Mouse (Mus musculus) embryonic stem cell, embryonic (primary cell): ENCODE results near the gene Neu1.

Experiments
- CTCF ChIA-PET, 4 experiments: fragments of 300-600 bp in 2 of 4; fragments of 350-600 bp in 2 of 4; sonication (Branson Sonifier 250); formaldehyde crosslinking; loops; one replicate each; lab custom pipeline; 2022; ENCODE audit warnings: inconsistent platforms in 2 of 4; lab: Charles Lee
- POLR2A ChIA-PET, 4 experiments: fragments of 300-600 bp in 2 of 4; fragments of 350-600 bp in 2 of 4; sonication (Branson Sonifier 250); formaldehyde crosslinking; loops; one replicate each; lab custom pipeline; 2022; ENCODE audit warnings: antibody characterized with exemption in 4 of 4, inconsistent platforms in 1 of 4; lab: Charles Lee

The Neu1 gene

DNA sequence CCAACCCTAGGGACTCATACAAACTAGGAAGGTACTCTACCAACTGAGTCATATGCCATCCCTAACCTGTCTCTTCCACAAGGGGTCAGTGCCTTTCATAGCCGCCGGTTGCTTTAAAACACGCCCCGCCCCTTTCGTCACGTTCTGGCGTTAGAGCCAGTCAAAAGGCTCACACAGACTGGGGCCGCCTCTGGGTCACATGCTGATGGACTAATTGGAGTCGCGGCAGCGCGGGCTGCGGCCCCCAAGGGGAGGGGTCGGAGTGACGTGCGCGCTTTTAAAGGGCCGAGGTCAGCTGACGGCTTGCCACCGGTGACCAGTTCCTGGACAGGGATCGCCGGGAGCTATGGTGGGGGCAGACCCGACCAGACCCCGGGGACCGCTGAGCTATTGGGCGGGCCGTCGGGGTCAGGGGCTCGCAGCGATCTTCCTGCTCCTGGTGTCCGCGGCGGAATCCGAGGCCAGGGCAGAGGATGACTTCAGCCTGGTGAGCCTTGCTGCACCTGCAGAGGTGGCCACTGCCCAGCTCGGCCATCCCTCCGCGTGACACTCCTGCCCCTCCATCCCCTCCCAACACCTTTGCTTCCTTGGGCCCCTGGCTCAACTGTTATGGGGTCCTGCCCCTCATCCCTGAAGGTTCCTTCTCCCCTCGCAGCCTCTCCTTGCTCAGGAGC is at the start of gene Neu1:
Gene Neu1 (plus strand): TSS at position 193 of the 674 bp plus-strand sequence.
- ChIA-PET CTCF (interaction anchor here (0.6 to 3.1 kb wide), 27 partner anchors 8 to 749 kb away, joined by 3 to 11 read pairs (median 4); partner anchors contain the start of genes C2 (in 1 of the 4), Ehmt2 (in 1 of the 4) and Zbtb12 (in 1 of the 4)), POLR2A (interaction anchor here (0.6 to 6.6 kb wide), 59 partner anchors 9 to 876 kb away, joined by 3 to 158 read pairs (median 4); partner anchors contain the start of genes H2-DMa (in 2 of the 4), Vars (in 2 of the 4), C2 (in 1 of the 4) and Cfb (in 1 of the 4))

DNA sequence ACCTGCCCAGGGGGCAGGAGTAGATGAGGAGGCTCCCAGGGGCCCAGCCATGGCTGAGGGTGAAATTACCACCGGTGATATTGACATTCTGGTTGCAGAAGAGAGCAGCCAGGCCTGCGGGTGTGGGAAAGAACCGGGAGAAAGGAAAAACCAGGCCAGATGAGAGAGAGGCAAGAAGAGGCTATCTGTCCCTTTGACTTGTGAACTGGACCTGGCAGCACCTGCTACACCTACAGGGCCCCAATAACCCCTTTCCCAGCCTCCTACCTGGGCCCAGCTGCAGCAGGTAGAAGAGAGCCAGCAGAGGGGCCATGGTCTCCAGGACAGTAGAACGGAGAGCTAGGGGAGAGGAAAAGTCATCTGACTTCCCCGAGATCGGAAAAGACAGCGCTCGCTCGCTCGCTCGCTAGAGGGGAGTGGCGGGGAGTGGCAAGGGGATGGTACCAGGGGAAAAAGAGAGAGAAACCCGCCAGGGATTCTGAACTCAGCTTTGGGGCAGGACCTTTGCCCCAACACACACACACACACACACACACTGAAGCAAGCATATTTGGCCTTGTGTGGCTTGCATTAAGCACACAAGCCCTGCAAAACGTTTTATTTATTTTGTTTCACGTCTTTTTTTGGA is 49.3 kb upstream of the Neu1 start, which contains the start of gene Gm20547:
Gene Gm20547 (minus strand): TSS at position 360 of the 628 bp plus-strand sequence.
- ChIA-PET CTCF (interaction anchor here in 3 of 4 experiments (0.5 to 1.0 kb wide), 10 partner anchors 9 to 483 kb away, joined by 3 to 6 read pairs (median 4); partner anchors contain the start of gene BC051142 (in 1 of the 3)), POLR2A (interaction anchor here in 3 of 4 experiments (0.6 to 3.0 kb wide), 20 partner anchors 8 to 762 kb away, joined by 3 to 12 read pairs (median 3); partner anchors contain the start of genes C2 (in 1 of the 3), Csnk2b (in 1 of the 3) and Ehmt2 (in 1 of the 3))

DNA sequence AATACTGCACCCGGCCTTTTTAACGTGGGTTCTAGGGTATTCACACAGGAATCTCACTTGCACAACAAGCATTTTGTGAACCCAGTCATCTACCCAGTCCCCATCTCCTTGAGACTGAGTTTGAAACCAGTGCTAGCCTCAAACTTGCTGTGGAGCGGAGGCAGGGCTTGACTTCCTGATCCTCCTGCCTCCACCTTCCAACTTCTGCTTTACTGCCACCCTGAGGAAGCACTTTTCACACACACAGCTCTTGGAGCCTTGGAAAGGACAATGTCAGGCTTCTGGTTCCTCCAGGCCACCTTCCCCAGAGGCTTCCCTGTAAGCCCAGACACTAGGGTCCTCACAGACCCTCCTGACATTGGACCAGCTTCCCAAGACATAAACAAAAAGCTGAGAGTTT is 47.7 kb upstream of the Neu1 start:
- ChIA-PET CTCF (interaction anchor here in 3 of 4 experiments (0.5 to 2.2 kb wide), 7 partner anchors 8 to 890 kb away, joined by 3 to 11 read pairs (median 4); no protein-coding TSS in a partner anchor), POLR2A (interaction anchor here in 3 of 4 experiments (0.6 to 3.0 kb wide), 15 partner anchors 10 to 358 kb away, joined by 3 to 12 read pairs (median 3); partner anchors contain the start of genes Ddx39b (in 1 of the 3) and Neu1 (in 1 of the 3))

DNA sequence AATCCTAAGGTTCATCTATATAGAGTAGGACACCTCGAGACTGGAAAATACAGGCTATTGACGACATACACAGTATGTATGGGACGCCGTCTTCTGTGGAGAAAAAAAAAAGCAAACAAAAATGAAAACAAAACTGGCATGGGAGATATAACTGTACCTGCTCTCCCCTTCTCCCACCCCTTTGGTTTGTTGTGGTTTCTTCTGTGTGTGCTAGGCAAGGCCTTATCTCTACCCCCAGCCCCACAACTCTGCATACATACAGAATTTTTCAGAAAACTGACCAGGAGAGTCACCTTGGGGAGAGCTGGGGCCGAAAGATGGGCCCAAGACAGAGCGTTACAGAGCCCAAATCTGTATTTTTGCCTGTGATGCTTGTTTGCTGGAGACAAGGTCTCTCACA is 46.3 kb upstream of the Neu1 start:
- ChIA-PET CTCF (interaction anchor here in 1 of 4 experiments (0.8 to 2.2 kb wide), 3 partner anchors 9 to 29 kb away, joined by 3 to 10 read pairs (median 8); no protein-coding TSS in a partner anchor), POLR2A (interaction anchor here in 3 of 4 experiments (0.7 to 2.0 kb wide), 12 partner anchors 9 to 768 kb away, joined by 3 to 10 read pairs (median 4); partner anchors contain the start of genes Cfb (in 1 of the 3), Nelfe (in 1 of the 3) and Skiv2l (in 1 of the 3))

DNA sequence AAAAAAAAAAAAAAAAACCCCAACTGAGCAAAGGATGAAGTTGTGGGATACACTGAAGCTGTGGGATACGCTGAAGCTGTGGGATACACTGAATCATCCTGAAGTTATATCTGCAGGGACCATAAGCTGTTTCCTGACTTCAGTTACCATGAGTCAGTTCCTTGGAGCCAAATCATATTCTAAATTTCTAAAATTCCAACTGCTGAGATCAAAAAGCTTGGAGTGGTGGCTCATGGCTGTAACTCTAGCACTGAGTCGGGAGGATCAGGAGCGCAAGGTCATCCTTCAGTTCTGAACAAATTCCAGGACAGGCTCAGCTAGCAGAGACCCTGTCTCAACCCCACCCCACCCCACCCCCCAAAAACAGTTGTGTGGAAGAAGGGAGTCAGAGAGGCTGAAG is 45.4 kb upstream of the Neu1 start:
- CTCF ChIA-PET: interaction anchor here in 1 of 4 experiments (0.8 to 1.2 kb wide), 2 partner anchors 8 to 29 kb away, joined by 3 to 8 read pairs; no protein-coding TSS in a partner anchor
- POLR2A ChIA-PET: interaction anchor here in 3 of 4 experiments (0.6 to 1.3 kb wide), 9 partner anchors 25 to 218 kb away, joined by 3 to 4 read pairs (median 3); partner anchors contain the start of genes Nelfe (in 1 of the 3) and Skiv2l (in 1 of the 3)

DNA sequence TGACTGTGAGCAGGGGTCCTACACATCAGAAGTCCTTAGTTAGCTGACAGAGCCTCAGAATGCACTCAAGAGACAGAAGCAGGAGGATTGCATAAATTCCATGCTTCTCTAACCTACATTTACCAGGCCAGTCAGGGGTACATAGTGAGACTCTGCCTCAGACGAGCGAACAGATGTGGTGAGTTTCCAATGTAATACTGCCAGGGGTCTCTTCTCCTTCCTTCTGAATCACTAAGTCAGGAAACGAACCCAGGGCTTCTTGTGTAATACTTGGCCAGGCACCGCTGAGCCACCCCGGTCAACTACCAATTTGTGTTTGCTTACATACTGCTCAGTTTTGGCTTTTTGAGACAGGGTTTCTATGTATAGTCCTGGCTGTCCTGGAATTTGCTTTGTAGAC is 43.1 kb upstream of the Neu1 start:
- POLR2A ChIA-PET: interaction anchor here in 1 of 4 experiments (0.6 kb wide), 1 partner anchor 12 kb away, joined by 3 read pairs; no protein-coding TSS in a partner anchor
- CTCF ChIA-PET: no interaction called here

DNA sequence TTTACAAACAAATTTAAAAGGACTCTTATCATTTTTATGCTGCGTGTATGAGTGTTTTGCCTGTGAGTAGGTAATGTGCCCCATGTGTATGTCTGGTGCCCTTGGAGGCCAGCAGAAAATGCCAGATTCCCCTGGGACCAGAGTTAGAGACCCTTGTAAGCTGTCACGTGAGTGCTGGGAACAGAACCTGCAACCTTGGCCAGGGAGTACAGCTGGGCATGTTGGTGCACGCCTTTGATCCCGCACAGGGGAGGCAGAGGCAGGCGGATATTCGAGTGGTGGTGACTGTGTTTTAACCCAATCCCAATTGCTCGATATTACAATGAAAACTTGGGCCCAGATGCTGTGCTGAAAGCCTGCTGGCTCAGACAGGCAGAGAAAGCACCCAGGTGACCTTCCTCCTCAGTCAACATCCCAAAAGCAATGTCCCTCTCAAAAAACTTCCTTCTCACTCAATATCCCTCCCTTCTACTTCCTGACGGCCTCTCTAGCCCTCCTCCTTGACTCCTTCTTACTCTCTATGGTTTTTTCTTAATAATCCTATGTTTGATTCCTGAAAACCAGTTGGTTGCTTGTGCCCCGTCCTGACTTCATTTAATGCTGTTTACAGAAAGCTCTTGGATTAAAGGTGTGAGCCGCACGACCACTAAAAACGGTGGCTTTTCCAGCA is 40.8 kb upstream of the Neu1 start:
- POLR2A ChIA-PET: interaction anchor here in 3 of 4 experiments (0.5 to 3.0 kb wide), 16 partner anchors 9 to 109 kb away, joined by 3 to 25 read pairs (median 4); partner anchors contain the start of genes Zbtb12 (in 3 of the 3), Gm20547 (in 1 of the 3) and Neu1 (in 1 of the 3)
- CTCF ChIA-PET: interaction anchor here in 1 of 4 experiments (1.0 to 3.0 kb wide), 3 partner anchors 11 to 21 kb away, joined by 6 to 23 read pairs (median 13); partner anchors contain the start of gene Zbtb12

DNA sequence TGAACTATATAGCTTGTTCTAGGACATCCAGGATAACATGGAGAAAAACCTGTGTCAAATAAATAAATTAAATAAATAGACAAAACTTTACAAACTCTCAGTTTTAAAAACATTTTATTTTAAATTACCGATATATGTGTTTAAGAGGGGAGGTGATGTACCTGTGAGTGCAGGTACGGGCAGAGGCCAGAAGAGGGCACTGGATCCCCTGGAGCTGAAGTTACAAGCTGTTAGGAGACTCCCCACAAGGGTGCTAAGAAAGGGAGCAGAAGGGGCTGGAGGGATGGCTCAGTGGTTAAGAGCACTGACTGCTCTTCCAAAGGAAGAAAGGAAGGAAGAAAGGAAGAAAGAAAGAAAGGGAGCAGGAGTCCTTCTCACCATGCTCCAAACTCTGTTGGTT is 39.7 kb upstream of the Neu1 start:
- CTCF ChIA-PET: interaction anchor here (0.5 to 3.0 kb wide), 23 partner anchors 8 to 770 kb away, joined by 3 to 23 read pairs (median 4); partner anchors contain the start of genes Gm20547 (in 1 of the 4), Neu1 (in 1 of the 4) and Zbtb12 (in 1 of the 4)

DNA sequence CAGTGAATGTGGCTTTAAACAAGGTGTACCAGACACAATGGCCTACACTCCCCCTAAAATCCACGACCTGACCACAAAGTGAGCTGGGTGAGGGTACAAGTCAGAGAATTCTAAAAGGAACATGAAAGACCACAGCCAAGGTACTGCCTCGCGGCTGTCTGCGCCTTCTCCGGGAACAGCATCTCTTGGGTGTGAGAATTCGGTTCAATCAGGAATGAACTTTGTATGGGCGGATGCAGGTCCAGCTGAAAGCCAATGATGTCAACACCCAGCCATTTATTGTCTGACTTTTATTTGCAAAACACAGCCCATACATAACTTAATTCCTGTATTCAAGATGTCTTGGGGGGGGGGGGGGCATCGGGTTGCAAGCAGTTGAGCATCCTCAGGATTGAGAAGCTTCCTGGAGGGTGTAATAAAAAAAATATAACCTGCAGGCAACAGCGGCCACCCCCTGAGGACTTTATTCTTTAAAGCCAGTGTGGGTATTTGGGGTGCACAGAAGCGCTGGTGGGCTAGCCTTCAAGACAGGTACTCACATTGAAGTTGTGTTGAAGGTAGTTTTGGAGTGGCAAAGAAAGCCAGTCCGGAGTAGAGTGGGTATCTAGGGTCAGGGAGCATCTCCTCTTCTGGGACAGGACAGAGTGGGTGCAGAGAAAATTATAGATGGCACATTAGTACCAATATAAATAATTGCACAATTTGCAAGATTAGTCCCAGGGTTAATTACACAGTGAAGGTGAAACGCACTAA is 37.8 kb upstream of the Neu1 start:
- ChIA-PET CTCF (interaction anchor here in 3 of 4 experiments (0.6 to 2.1 kb wide), 13 partner anchors 8 to 361 kb away, joined by 3 to 10 read pairs (median 4); no protein-coding TSS in a partner anchor), POLR2A (interaction anchor here (0.6 to 8.4 kb wide), 33 partner anchors 9 to 449 kb away, joined by 3 to 93 read pairs (median 4); partner anchors contain the start of genes Neu1 (in 2 of the 4), H2-Q2 (in 1 of the 4), Nelfe (in 1 of the 4) and Skiv2l (in 1 of the 4))

More for the DNA sequence above, 39.7 kb upstream of the Neu1 start:
- POLR2A ChIA-PET: interaction anchor here in 3 of 4 experiments (0.7 to 3.0 kb wide), 27 partner anchors 9 to 350 kb away, joined by 3 to 25 read pairs (median 4); partner anchors contain the start of genes Zbtb12 (in 2 of the 3), Ddx39b (in 1 of the 3), Dxo (in 1 of the 3) and Gm20547 (in 1 of the 3)

DNA sequence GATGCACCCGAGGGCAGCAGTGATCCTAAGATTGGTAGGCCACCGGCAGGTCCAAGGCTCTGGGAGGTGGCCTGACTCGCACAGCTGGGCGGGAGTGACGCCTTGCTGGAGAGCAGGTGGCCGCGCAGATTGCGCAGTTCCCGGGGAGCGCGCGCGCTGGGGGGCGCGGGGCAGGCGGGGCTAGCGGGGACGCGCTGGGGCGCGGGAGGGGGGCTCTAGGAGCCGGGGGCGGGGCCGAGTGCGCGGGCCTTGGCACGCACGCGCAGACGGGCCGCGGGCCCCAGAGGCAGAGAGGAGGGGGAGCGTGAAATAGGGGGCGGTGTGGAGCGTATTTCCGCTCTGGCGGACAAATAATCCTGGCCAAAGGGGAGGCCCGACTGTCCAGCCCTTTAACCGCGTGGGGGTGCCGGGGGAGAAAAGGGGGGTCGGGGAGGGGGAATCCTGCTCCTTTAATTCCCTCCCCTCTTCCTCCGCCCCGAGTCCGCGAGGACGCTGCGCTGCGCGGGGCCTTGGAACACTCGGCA is 36.9 kb upstream of the Neu1 start:
- ChIA-PET POLR2A (interaction anchor here (0.6 to 8.4 kb wide), 27 partner anchors 8 to 601 kb away, joined by 3 to 93 read pairs (median 4); partner anchors contain the start of genes H2-Q2 (in 1 of the 4), Neu1 (in 1 of the 4) and Zbtb12 (in 1 of the 4)), CTCF (interaction anchor here in 3 of 4 experiments (0.5 to 2.1 kb wide), 11 partner anchors 9 to 1149 kb away, joined by 3 to 10 read pairs (median 4); partner anchors contain the start of gene Slc44a4 (in 1 of the 3))

DNA sequence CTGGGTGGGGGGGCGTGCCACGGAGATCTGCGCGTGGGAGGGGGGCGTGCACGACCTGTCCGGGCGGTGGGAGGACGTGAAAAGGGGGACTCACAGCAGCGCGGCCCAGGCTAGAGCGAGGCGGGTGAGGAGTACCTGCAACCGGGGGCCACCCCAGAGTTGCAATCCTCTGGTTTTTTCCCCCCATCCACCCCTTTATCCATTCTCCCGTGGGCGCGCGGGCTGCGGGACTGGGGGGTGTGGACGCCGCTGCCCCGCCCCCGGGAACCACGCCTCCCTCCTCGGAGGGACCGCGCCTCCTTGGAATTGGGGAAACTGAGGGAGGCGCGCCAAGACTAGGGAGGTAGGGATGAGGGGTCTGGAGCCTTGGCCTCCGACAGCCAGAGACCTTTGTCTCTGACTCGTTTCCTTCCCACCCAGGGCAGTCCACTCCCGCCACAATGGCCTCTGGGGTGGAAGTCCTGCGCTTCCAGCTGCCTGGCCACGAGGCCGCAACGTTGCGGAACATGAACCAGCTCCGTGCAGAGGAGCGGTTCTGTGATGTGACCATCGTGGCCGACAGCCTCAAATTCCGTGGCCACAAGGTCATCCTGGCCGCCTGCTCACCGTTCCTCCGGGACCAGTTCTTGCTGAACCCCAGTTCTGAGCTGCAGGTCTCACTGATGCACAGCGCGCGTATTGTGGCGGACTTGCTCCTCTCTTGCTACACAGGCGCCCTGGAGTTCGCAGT is 36.1 kb upstream of the Neu1 start:
- ChIA-PET POLR2A (interaction anchor here in 3 of 4 experiments (0.6 to 8.4 kb wide), 20 partner anchors 8 to 248 kb away, joined by 3 to 93 read pairs (median 4); partner anchors contain the start of genes Atf6b (in 1 of the 3), Neu1 (in 1 of the 3) and Slc44a4 (in 1 of the 3)), CTCF (interaction anchor here in 1 of 4 experiments (1.0 to 2.1 kb wide), 5 partner anchors 8 to 271 kb away, joined by 3 to 10 read pairs (median 5); partner anchors contain the start of gene Slc44a4)

DNA sequence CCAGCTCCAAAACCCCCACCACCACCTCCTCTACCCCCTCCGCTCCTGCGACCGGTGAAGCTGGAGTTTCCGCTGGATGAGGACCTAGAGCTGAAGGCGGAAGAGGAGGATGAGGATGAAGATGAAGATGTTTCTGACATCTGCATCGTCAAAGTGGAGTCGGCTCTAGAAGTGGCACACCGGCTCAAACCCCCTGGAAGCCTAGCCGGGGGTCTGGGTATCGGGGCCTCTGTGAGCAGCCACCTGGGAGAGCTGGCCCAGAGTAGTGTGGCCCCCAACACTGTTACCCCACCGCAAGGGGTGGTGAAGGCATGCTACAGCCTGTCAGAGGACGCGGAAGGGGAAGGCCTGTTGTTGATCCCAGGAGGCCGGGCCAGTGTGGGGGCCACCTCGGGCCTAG is 35.3 kb upstream of the Neu1 start:
- POLR2A ChIA-PET: interaction anchor here (0.6 to 8.4 kb wide), 21 partner anchors 8 to 1049 kb away, joined by 3 to 93 read pairs (median 4); partner anchors contain the start of genes Atf6b (in 1 of the 4), H2-DMa (in 1 of the 4), Hspa1a (in 1 of the 4) and Hspa1l (in 1 of the 4)
- CTCF ChIA-PET: interaction anchor here in 1 of 4 experiments (1.9 kb wide), 1 partner anchor 271 kb away, joined by 5 read pairs; no protein-coding TSS in a partner anchor

DNA sequence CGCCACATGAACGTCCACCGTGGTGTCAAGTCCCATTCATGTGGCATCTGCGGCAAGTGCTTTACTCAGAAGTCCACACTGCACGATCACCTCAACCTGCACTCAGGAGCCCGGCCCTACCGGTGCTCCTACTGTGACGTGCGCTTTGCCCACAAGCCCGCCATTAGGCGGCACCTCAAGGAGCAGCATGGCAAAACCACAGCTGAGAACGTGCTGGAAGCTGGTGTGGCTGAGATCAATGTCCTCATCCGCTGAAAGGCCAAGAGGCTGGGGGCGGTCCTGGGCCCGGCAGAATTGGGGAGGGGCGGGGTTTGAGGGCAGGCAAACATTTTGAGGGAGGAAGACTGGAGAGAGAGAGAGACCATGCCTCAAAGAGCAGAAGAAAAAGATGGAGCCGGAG is 34.7 kb upstream of the Neu1 start:
- CTCF ChIA-PET: interaction anchor here in 3 of 4 experiments (0.6 to 2.3 kb wide), 4 partner anchors 15 to 555 kb away, joined by 3 to 10 read pairs (median 6); no protein-coding TSS in a partner anchor
- POLR2A ChIA-PET: interaction anchor here (0.6 to 8.4 kb wide), 20 partner anchors 9 to 1049 kb away, joined by 3 to 93 read pairs (median 5); partner anchors contain the start of genes H2-DMa (in 1 of the 4), Hspa1a (in 1 of the 4), Hspa1l (in 1 of the 4) and Vars (in 1 of the 4)
